Mouse (Mus musculus): ENCODE measurements around the gene Adprm.

GRCm38 (mm10) chr11:67017801-67018591, 34.4 kb downstream of the Adprm start:
- no peak for TF ChIP-seq POLR2A (IDR thresholded peaks at IDR 0.05; ENCODE audit: insufficient read length, low read depth)
- TF ChIP-seq USF1 (IDR thresholded peaks at IDR 0.05; ENCODE audit: low read depth) = peak; percentile 8
- TF ChIP-seq REST (IDR thresholded peaks at IDR 0.05; ENCODE audit: insufficient read depth, insufficient read length) = no peak
- TF ChIP-seq MYOG (IDR thresholded peaks at IDR 0.05; ENCODE audit: control insufficient read depth in 1 of 3, insufficient read depth in 1 of 3, insufficient read length in 2 of 3, low read depth in 2 of 3) = peak; percentile 26 to 74 (median 71)

All from myocyte (in vitro differentiated cells).